Mouse (Mus musculus) forebrain, embryonic 11.5 days (tissue): ENCODE results near the gene Prmt8. TPM values are rescaled to one million over a fixed set of nuclear protein-coding genes. Genes with fewer than 3 reads are reported as not detected.

Experiments used
- microRNA-seq: library from miRNA; unstranded; fragments of <30 nt; microRNA quantifications from one replicate; pipeline ENCODE4, GENCODE M21; 2016; ENCODE audit not compliant: insufficient number of aligned reads
- polyA plus RNA-seq: library from polyadenylated mRNA; unstranded; fragments of >200 nt; fragmentation: Nextera tagmentation; extraction: Ambion mirVana; gene quantifications from 2 replicates; pipeline ENCODE4 v1.2.1, GENCODE M21; 2014

Gene Prmt8
- polyA plus RNA-seq, 1 experiment from 2014 or later, result 11.8 TPM

Small RNA genes lying within 50 kb of the gene (microRNA-seq; reads per million reads assigned to microRNA genes)
- not detected for gene Mir7233

Other genes starting within 250 kb of the Prmt8 start
- gene Cracr2a, start 208.1 kb downstream of the Prmt8 start, polyA plus RNA-seq, result 0.99 and 1.2 TPM in 2 replicates
- 6.4 and 9.7 TPM in 2 replicates for gene Tspan11, start 118.1 kb upstream of the Prmt8 start, polyA plus RNA-seq